Mouse (Mus musculus) R1 (cell line): ENCODE results near the gene Hoxa11.

Experiments used
- DNase-seq: peaks from one replicate; pipeline ENCODE4 v3.0.0-alpha.2; 2018; ENCODE audit warnings: low read depth, low spot score

Gene Hoxa11

GRCm38 (mm10) chr6:52206882-52207683 is 38.5 kb downstream of the Hoxa11 start:
- DNase-seq, result no peak

GRCm38 (mm10) chr6:52205638-52206621 is 39.7 kb downstream of the Hoxa11 start:
- peak; percentile 39 for DNase-seq

GRCm38 (mm10) chr6:52205221-52205620 is 40.4 kb downstream of the Hoxa11 start:
- DNase-seq, result peak; percentile 18

- DNase-seq, result peak; percentile 93
These were observed 41.4 kb downstream of the Hoxa11 start, which contains the start of gene Hoxa5 for GRCm38 (mm10) chr6:52204050-52204752. Gene Hoxa5, minus strand, starts transcription at chr6:52204587.

- peak; percentile 73 for DNase-seq
These were observed 42.1 kb downstream of the Hoxa11 start for GRCm38 (mm10) chr6:52203371-52204049.

- peak; percentile 49 for DNase-seq
These were observed 42.6 kb downstream of the Hoxa11 start for GRCm38 (mm10) chr6:52203121-52203370.

- DNase-seq, result peak; percentile 49
These were observed 43.1 kb downstream of the Hoxa11 start for GRCm38 (mm10) chr6:52202362-52203120.

- no peak for DNase-seq
These were observed 44.3 kb downstream of the Hoxa11 start for GRCm38 (mm10) chr6:52201269-52201668.

GRCm38 (mm10) chr6:52200751-52201250 is 44.8 kb downstream of the Hoxa11 start:
- no peak for DNase-seq

GRCm38 (mm10) chr6:52200073-52200750 is 45.4 kb downstream of the Hoxa11 start:
- DNase-seq, result peak; percentile 39

- peak; percentile 75 for DNase-seq
These were observed 48.3 kb downstream of the Hoxa11 start for GRCm38 (mm10) chr6:52197271-52197670.

- DNase-seq, result no peak
These were observed 48.8 kb downstream of the Hoxa11 start for GRCm38 (mm10) chr6:52196811-52197210.

GRCm38 (mm10) chr6:52194690-52195089 is 50.9 kb downstream of the Hoxa11 start:
- DNase-seq, result no peak
